Mouse (Mus musculus) adrenal gland, postnatal 14 days (tissue): ENCODE data around the gene Casd1. TPM values are rescaled to one million over a fixed set of nuclear protein-coding genes. Genes with fewer than 3 reads are reported as not detected.

Source experiments
- DNase-seq: peaks from one replicate; pipeline ENCODE4 v3.0.0; 2021; ENCODE audit warnings: mixed read lengths
- long read RNA-seq, 2 experiments: library from polyadenylated mRNA; stranded (forward); transcript quantifications; one replicate each; pipeline ENCODE4 v2.0.0; 2021
- total RNA-seq: library from RNA; stranded (reverse); gene quantifications from 2 replicates; pipeline ENCODE4 v1.2.3, GENCODE M21; 2021

Gene Casd1
- total RNA-seq, result 32.3 and 35.3 TPM in 2 replicates
- long read RNA-seq, experiment 1, transcript Casd1-201 (18 exons, 3,961 nt), result major isoform, 7 of 11 reads
- long read RNA-seq, experiment 1, partial matches to known transcripts, result 1 of 11 reads
- long read RNA-seq, experiment 1, other reads (novel, unspliced or antisense), result 3 of 11 reads
- long read RNA-seq, experiment 2, transcript Casd1-201 (18 exons, 3,961 nt), result major isoform, 9 of 19 reads
- long read RNA-seq, experiment 2, partial matches to known transcripts, result 6 of 19 reads
- long read RNA-seq, experiment 2, other reads (novel, unspliced or antisense), result 4 of 19 reads

DNA sequence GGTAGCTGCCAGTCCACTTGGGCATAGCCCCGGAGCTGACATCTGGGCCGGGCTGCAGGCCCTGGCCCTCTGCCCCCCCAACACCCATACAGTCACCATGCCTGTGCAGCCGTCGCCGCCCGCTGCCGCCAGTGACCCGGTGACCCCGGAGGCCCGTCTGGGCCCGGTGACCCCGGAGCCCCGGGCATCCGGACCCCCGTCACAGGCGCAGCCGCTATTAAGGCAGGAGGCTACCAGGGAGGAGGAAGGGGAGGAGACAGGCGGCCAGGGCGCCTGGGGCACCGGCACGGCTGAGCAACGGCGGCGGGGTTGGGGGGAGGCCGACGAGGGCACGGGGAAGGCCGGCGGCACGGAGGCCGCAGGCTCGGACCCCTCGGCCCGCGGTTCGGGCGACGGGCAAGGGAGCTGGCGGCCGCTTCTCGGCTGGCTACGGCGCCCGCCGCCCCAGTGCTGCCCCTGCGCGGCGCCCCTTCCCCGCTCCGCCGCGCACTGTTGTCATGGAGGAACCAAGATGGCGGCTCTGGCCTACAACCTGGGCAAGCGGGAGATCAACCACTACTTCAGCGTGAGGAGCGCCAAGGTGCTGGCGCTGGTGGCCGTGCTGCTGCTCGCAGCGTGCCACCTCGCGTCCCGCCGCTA, at the start of gene Casd1:
Gene Casd1 (plus strand): TSS at position 182 of the 639 bp plus-strand sequence.
- DNase-seq, result peak; percentile 78

DNA sequence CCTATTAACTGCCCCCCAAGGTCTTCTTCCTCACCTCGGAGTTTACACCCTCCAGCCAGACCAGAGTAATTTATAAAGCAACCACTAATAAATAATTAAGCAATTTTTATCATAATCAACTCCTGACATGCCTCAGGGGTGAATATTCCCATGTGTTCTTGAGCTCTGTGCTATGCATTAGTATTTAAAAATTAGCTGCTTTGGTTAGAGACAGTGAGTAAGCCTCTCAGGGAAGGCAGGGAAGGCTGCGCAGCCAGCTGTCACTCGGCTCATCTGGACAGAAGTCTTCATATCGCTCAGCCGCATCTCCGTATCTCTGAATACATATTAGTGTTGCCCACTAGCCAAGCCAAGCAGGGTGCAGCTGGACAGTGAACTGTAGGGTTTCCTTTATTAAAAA, 45.3 kb upstream of the Casd1 start:
- no peak for DNase-seq

DNA sequence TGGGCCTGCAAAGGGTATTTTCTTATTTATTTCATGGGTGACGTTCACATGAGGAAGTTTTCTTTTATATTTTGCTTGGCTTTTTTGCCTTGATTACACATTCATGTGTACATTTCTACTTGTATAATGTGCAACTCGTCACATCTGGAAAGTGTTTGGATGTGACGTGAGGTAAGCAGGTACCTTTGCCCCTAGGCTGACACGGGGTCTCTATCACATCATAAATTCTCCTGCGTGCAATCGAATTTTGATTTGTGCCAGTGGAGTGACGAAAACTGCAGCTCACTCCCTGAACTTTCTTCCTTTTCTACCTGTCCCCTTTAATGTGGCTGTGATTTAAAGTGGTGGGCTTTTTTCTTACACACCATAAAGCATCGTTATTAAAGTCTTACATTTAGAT, 43.6 kb upstream of the Casd1 start:
- DNase-seq, result no peak

DNA sequence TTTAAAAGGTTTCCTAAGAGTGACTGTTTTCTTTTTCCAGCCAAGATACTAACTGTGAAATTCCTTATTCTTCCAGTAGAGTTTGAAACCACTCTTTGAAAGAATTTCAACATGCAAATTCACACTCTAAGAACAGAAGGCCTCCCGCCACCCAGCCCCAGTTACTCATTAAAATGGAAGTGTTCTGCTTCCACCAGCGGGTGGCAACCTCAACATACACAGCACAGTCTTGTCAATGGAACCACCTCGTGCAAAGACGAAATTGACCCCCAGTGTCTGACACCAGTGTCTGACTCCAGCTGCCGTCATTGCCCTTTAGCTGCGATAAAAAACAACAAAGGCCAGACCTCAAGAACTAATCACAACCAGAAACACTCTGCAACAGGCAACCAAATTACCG, 43.0 kb upstream of the Casd1 start:
- DNase-seq, result peak; percentile 68

DNA sequence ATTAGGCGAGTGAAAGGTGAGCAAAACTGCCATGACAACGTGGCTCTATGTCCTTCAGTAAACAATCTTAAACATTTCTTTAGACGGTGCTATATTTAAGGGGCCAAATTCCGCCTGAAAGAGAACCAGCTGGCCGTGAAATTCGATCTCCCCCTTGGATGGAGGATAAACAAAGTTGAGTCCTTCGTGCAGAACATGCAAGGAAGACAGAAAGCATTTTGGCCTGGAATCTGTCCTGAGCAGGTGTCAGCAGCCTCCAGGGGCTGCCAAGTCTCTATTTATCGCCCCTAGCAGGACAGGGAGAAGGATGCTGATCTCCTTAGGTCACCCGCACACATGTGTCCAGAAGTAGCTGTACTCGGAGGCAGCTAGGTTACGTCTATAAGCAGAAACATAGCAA, 39.5 kb upstream of the Casd1 start:
- no peak for DNase-seq

DNA sequence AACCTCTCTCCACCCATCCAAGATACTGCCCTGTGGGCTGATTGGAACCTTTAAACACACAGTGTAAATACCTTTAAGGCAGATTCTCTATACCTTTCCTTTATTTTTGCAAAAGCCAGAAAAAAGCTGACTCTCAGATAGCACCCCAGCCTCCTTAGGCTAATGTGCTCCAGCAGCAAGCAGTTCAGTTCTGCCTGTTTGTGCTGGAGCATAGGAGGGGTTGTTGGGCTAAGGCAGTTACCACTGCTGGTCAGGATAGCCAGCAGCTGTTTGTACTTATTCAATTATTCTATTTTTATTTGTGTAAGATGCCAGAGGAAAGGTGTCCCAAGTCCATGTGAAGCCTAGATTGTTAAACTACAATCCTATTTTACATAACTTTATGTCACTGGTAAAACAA, 39.0 kb upstream of the Casd1 start:
- DNase-seq, result no peak

DNA sequence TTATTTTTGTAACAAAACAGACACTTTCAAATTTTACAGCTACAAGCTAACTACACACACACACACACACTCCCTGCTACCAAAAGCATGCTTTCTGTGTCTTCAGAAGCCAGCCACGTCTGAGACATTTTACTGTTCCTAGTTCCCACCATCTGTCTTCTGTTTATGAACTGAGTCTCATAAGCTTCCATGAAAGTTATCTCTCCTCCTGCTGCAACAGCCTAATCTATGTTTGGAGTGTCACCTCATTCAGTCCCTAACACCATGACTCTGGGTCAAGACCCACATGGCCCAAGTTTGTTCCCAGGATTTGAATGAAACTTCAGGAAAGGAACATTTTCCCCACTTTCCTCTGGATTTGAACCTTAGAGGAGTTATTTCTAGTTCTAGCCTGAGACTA, 38.2 kb upstream of the Casd1 start:
- no peak for DNase-seq

DNA sequence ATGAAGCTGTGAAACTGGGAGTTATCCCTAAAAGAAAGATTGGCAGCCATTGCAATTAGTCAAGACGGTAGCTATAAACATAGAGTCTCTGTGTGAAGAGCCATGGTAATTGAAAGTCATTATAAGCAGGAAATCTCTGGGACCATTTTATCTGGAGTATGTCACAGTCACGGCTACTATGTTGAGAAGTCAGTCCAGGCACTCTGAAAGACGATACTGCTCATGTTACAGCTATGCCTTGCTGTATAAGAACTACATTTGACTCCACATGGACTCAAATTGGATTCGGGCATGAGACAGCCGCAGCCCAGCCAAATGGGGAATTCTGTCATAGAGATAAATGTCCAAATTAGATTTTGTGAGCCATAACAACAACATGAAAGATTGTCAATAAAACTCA, 37.2 kb upstream of the Casd1 start:
- no peak for DNase-seq

DNA sequence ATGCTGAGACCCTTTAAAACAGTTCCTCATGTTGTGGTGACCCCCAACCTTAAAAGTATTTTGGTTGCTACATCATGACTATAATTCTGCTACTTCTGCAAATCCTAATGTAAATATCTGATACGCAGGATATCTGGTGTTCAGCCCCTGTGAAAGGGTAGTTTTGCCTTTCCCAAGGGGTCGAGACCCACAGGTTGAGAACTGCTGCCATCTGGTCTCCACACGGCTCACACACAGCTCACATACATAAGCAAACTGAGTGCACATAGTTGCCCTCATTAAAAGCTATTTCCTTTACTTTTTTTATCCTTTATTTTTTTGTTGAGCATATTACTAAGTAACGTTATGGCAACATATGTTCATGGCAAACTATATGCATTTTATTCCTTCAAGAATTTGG, 30.2 kb upstream of the Casd1 start:
- no peak for DNase-seq

DNA sequence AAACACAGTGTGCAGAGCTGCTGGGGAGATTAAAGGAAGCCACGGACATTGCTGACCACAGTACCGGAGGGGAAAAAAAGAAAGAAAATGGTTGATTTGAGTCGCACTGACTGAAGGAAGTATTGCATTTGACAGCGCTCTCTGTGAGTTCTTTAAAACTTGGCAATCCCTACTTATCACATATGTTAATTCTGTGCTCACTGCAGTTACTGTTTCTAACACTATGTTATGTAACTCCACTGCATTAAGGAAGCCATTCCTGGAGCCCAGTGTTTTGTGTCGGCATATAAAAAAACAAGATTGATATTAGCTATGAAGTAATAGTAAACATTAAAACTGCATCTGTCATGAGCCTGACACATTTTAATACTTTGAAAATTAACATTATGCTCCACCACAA, 22.9 kb upstream of the Casd1 start:
- DNase-seq, result no peak

DNA sequence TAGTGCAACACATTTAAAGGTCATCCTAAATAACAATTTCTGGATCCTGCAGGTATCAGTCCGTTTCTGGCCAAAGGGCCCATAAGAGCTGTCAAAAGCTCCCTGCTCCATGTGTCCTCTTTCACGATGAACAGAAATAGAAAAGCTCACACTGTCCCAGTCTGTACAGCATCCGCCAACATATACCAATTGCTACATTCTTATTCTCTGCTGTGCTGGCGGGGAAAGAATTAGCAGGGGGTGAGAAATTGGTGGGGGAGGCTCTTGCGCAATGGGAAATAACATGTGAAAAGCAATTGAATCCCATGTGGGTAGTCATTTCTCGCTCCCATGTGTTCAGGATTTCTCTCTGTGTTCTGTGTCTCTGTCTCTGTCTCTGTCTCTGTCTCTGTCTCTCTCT, 22.3 kb upstream of the Casd1 start:
- no peak for DNase-seq

DNA sequence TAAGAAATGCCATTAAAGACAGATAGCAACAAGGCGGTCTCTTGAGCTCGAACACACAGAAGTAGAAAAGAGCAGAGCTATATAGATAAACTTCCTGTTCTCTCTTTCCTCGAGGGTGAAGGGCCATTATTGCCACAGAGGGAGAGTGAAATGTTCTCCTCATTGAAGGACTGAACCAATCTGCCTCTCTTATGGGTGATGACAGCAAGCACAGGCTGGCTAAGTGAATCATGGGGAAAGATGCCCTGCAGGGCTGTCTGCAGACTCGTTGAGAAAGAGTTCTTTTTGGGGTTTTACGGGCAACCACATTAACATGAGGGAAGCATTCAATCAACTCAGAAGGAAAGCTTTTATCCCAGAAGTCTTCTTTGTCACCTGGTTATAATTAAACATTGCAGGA, 21.0 kb upstream of the Casd1 start:
- DNase-seq, result no peak

DNA sequence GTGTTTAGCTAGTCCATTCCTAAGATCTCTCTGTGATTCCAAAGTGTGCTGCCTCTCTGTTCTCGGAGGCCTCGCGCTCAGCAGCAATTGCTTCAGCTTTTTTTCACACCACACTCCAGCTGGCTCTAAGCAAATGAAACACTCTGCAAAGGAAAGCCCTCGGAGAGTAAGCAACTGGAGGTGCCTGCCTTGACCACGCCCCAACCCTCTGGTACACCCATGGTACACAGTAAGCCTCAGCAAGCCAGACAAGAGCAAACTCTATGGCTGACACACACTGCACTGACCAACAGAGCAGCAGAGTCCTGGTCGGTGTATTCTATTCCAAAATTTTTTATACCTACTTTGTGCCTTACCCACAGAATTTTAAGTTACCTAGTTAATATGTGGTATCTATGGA, 17.2 kb upstream of the Casd1 start:
- DNase-seq, result no peak

DNA sequence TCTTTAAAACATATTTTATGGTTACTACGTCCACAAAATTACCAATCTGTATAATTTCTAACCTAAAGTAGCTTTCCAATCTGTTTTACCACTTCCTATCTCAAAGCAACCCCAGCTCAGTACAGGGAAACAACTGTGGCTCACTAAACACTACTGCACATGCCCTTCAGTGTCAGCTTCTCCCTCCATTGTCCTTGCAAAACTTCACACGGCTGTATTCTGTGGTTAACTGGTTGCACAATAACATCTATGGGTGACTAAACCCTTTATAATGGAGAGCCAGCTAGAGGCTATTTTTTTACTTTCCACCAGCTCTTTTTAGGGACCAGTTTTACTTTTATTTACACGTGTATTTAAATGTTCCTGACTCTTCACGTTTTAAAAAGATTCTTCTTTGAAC, 12.7 kb upstream of the Casd1 start:
- peak; percentile 35 for DNase-seq

DNA sequence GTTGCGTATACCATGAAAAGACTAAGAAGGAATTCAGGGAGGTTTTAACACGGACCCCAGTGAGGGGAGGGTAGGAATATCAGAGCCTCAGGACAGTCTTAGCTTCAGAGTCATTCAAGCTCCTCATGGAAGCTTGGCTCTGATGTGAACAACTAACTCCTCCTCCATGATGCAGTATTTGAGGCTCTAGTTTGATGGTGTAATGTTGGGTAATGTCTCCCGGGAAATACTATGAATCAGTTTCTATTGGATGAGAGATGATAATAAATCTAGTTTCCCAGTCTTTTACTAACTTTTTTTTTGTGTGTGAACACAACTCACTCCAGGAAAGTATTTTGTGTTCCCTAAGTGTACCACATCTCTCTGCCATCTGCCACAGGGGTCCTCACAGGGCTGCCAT, 11.9 kb upstream of the Casd1 start:
- DNase-seq, result no peak

DNA sequence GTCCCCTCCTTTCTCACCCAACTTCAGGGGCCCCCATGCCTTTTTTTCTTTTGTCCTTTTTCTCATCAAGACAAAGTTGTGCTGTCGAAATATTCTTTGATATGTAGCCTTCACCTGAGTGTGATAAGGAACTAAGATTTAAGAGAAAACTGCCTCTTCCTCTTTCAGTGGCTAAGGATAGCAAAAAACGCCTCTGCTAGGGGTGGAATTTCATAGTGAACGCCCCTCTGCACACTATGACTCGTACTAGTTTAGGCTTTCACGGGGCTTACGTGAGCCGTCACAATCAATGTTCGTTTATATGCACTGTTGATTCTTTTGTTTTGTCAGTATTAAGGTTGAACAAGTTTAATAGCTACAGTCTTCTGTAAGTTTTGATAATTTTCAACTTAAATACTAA, 10.6 kb upstream of the Casd1 start:
- DNase-seq, result no peak

DNA sequence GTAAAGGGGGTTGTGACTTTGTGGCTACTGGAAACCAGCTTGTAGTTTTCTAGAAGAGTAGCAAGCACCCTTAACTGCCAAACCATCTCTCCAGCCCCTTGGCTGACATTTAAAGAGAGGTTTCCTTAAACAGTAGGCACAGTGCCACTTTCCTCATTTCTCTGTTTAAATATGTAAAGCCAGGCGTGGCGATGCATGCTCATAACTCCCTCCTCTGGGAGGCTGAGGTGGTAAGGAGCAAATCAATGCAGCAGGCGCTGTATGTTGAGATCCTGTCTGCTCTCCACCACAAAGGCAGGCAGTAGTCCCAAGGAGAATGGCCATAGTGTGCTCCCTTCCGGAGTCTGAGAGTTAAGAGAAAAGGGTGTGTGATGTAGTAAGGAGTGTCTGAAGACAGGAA, 2.9 kb upstream of the Casd1 start:
- DNase-seq, result no peak

DNA sequence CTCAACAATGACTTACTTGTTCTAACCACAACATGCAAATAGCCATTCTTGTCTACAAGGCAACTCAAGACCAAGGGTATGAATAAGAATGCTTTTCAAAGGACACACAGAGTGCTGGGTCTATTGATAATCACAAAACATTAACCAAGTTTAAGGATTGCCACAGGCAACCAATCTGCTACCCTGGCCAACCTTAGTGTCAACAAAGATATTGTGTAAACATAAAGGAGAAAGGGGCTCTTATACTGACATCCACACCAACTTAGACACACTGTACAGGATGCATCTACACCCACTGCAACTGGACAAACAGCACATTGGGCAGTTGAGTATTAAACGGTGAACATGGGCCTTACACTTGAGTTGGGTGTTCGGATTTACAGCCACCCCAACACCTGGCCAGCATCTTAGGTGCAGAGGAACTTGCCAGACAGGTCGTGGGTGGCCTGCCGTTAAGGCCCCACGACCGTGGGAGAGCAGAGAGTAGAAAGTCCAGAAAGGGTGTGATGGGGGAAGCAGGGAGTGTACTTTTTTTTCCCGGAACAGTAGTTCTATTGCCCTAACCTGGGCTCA, 468 bp upstream of the Casd1 start:
- no peak for DNase-seq

DNA sequence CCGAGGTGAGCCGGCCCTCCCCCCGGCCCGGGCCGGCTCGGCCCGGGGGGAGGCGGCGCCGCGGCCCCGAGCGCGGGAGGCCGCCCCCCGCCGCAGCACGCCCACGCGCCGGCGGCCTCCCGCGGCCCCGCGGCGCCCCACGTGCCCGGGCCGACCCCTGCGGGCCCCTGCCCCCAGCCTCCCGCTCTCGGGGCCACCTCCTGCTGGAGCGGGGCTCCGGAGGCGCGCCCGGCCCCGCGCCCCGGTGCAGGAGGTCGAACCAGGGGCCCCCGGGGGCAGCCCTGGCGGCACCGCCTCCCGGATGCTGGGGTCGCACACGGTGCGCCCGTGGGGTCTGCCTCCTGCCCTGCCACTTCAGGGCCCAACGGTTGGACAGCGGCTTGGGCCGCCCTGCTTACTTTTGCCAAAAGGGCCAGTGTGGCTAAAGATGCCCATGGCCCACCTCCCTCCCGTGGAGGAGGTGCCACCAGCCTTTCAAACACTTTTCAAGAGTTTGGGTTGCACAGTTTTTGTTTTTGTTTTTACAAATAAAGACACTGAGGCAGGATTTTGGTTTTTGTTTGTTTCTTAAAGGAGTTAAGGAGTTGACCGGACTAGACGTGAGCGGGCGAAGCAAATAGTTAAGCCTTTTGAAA, 775 bp downstream of the Casd1 start:
- peak; percentile 54 for DNase-seq

DNA sequence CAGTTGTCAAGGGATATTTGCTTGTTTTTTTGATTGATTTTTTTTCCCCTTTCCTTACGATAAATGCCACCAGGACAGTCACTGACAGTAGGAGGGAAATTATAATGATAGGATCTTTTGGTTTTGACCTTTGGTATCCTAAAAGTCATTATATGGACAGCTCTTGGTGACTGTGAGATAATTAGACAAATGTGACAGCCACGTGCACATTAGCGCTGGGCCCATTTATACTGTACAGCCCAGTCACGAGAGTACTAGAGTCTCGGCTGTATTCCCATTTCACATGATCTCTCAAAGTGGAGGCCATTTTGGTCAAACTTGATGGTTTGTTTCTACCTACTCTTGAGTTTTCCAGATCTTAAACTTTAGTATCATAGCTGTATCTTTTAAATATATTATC, 1.4 kb downstream of the Casd1 start:
- DNase-seq, result no peak

DNA sequence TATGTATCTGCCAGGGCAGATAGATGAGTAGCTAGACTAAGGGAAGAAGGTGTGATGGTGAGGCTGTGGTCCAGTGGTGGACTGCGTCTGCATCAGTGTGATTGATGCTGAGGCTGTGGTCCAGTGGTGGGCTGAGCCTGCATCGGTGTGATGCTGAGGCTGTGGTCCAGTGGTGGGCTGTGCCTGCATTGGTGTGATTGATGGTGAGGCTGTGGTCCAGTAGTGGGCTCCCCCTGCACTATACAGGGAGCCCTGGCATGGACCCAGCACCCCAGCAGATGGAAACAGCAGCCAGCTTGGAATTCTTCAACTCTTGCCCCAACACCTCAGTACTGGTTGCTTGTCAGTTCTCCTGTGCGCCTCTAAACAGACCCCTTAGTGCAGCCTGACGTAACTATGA, 5.8 kb downstream of the Casd1 start:
- DNase-seq, result no peak

DNA sequence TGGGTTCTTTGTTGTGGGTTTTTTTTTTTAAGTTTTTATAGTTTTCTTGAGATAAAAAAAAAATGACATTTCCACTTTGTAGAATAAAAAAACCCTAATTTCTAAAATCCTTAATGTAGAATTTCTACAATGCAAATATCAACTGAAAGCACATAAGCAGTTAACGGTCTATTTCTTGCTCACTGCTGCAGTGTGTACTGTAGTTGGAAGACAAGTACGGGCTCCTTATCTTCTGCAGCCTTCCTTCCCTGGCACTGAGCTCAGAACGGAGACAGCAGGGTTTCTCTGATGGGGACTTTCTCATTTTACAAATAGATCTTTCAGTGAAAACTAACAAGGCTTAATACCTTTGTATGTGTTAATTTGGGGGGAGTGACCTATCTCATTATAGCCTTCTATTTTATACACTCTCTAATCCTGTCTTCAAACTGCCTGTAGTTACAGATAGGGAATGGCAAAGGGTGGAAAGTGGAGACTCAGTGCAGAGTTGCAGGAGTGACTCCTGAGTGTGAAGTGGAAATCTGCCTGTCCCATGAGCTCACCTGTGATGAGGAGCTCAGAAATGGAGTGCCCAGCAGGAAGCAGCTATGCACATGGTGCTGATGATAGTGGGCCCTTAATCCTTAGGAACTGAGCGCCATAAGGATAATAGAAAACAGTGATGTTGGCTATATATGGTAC, 9.7 kb downstream of the Casd1 start:
- no peak for DNase-seq

DNA sequence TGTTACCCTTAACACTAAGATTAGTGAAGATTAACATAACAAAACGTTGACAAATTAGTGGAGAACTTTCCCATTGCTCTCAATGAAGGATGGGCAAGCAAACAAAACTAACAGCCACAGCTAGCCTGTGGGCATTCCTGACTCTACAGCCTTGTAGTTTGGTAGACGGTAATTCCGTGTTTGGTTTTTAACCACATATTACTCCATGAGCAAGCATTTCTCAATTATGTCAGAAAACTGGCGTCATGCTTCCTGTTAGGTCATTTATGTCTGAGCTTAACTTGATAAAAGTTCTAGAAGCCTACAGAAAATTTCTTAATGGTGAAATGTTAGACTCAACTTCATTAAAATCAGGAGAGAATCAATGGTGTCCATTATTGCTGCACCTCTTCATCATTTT, 11.2 kb downstream of the Casd1 start:
- no peak for DNase-seq
